Mouse (Mus musculus): ENCODE results near the gene Shroom3. TPM values are rescaled to one million over a fixed set of nuclear protein-coding genes. Genes with fewer than 3 reads are reported as not detected.

Gene Shroom3
- polyA plus RNA-seq, 1 experiment from 2014 or later = 6.2 TPM

DNA sequence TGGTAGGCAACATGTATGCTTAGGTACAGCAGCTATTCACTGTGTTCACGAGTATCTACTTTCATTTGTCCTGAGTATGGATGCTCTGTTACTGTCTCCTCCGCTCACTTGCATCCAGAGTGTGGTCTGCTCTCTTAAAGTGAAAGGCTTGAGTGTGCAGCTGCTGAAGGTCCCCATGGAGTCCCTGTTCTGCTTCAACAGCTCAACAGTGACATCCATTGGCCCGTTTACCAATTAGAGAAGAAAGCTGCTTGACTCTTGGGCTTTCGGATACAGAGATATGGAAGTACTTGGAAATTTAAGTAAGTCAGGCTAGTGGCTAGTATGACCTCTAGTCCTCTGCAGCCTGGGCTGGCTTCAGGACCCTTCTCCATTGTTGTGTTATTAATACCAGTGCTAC is 188.9 kb downstream of the Shroom3 start:
- no peak overlapping the region for H3K4me3 ChIP-seq
- H3K36me3 ChIP-seq = no peaks in the 10 kb centered on the region
- no peaks in the 10 kb centered on the region for H3K4me1 ChIP-seq
- ATAC-seq (ENCODE audit: low FRiP score, low read depth) = no peak
- no peaks in the 10 kb centered on the region for H3K9me3 ChIP-seq
- H3K4me2 ChIP-seq (replicated peaks) = no peak overlapping the region
- 77% methylated on average over 4 of the region's 4 CpGs for WGBS
- no peak overlapping the region for H3K9ac ChIP-seq
- no peak overlapping the region for H3K27ac ChIP-seq
- no peaks in the 10 kb centered on the region for H3K27me3 ChIP-seq (replicated peaks)

DNA sequence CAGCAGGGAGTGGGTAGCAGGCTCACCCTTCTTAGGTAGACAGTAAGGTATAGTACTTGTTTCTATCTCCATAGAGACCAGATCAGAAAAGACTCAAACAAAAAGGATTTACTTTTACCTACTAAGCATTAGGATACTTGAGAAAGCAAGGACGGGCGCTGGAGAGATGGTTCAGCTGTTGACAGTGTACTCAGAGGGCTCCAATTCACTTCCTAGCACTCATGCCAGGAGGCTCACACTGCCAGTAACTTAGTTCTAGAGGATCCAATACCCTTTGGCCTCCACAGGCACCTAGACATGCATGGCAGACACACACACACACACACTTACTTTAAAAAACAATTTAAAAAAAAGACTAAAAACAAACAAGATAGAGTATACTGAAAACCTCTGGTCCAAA is 189.8 kb downstream of the Shroom3 start:
- Histone ChIP-seq H3K9me3 (no peaks in the 10 kb centered on the region), H3K9ac (no peak overlapping the region), H3K36me3 (no peaks in the 10 kb centered on the region), H3K4me1 (no peaks in the 10 kb centered on the region), H3K4me2 (replicated peaks) (no peak overlapping the region), H3K4me3 (no peak overlapping the region), H3K27me3 (replicated peaks) (no peaks in the 10 kb centered on the region), H3K27ac (no peak overlapping the region)
- WGBS = 83% methylated on average over 2 of the region's 2 CpGs
- no peak for ATAC-seq (ENCODE audit: low FRiP score, low read depth)

DNA sequence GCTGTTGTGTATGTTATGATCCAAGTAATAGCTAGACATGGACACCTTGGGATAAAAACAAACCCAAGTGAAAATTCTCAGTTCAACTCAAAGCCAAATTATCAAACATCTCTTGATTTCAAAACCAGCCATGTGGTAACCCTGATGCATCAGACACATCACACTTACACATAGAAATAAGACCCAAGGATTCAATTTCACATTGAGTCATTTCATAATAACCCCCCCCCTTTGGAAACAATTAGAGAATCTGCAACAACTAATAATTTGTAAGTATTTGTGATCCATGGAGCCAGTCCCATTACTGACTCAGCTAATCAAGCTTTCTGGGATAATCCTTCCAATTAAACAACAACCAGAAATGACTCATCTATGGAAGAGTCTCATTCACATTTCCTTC is 190.3 kb downstream of the Shroom3 start:
- no peak overlapping the region for H3K9ac ChIP-seq
- H3K27ac ChIP-seq = no peak overlapping the region
- H3K36me3 ChIP-seq = no peaks in the 10 kb centered on the region
- H3K9me3 ChIP-seq = no peaks in the 10 kb centered on the region
- H3K4me1 ChIP-seq = no peaks in the 10 kb centered on the region
- no peak overlapping the region for H3K4me3 ChIP-seq
- H3K4me2 ChIP-seq (replicated peaks) = no peak overlapping the region
- ATAC-seq (ENCODE audit: low FRiP score, low read depth) = no peak
- H3K27me3 ChIP-seq (replicated peaks) = no peaks in the 10 kb centered on the region

DNA sequence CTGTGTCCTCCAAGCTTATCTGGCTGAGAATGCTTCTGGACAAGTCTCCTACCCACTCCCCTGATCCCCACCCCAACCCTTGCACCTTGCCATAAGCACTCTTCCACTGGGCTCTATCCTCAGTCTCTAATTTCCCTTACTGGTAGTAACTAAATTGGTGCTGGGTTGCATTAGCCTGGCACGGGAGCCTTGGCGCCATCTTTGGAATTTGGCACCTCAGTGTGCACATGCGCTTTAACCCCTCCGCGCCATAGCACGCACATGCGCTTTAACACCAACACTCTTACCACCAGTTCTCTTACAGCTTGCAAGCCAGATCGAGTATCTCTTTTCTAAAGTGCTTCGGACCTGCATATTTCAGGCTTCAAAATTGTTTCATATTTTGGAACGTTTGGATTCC is 192.6 kb downstream of the Shroom3 start:
- H3K4me3 ChIP-seq = no peak overlapping the region
- no peak overlapping the region for H3K4me2 ChIP-seq (replicated peaks)
- H3K9me3 ChIP-seq = no peaks in the 10 kb centered on the region
- H3K4me1 ChIP-seq = no peaks in the 10 kb centered on the region
- ATAC-seq (ENCODE audit: low FRiP score, low read depth) = no peak
- no peaks in the 10 kb centered on the region for H3K27me3 ChIP-seq (replicated peaks)
- no peaks in the 10 kb centered on the region for H3K36me3 ChIP-seq
- WGBS = 94% methylated on average over 10 of the region's 10 CpGs
- H3K9ac ChIP-seq = no peak overlapping the region
- no peak overlapping the region for H3K27ac ChIP-seq

DNA sequence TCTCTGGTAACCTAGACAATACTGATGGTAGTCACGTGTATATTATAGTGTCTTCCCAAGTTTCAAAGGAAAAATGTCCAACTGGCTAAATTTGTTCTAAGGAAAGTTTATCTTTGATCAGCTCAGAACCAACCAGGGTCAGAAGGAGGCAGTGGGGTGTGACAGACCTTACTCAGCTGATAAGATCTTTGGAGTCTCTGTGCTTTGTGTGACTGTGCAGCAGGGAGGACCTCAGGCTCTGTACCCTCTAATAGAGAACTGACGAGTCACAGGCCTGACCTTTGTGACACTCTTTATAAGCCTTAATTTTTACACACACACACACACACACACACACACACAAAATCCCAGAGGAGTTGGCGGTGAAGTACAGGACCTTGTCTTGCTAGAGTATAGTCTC is 193.9 kb downstream of the Shroom3 start:
- Histone ChIP-seq H3K27ac (no peak overlapping the region), H3K9me3 (no peaks in the 10 kb centered on the region), H3K4me2 (replicated peaks) (no peak overlapping the region), H3K4me3 (no peak overlapping the region), H3K27me3 (replicated peaks) (no peaks in the 10 kb centered on the region), H3K9ac (no peak overlapping the region), H3K36me3 (no peaks in the 10 kb centered on the region), H3K4me1 (no peaks in the 10 kb centered on the region)
- WGBS = 83% methylated on average over 3 of the region's 3 CpGs
- ATAC-seq (ENCODE audit: low FRiP score, low read depth) = no peak

DNA sequence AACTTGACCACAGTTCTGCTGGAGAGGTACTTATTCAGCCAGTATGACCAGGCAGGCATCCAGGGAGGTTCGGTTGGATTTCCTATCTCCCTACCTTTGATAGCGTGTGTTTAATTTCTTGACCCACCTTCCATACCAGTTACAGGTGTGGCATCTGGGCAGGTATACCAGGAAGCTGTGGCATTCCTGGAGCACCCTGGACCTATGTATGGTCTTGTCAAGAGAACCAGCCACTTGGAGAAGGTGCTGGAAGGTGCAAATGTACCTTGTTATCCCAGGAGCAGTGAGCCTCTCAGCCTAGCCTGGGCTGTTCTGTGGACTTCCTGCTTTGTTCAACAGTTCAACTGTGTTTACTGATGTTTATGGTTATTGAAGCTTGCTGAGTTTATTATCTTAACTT is 197.2 kb downstream of the Shroom3 start:
- no peak for ATAC-seq (ENCODE audit: low FRiP score, low read depth)
- Histone ChIP-seq H3K4me3 (no peak overlapping the region), H3K36me3 (no peaks in the 10 kb centered on the region), H3K9ac (no peak overlapping the region), H3K27ac (no peak overlapping the region), H3K4me1 (no peaks in the 10 kb centered on the region), H3K27me3 (replicated peaks) (no peaks in the 10 kb centered on the region), H3K4me2 (replicated peaks) (no peak overlapping the region), H3K9me3 (no peaks in the 10 kb centered on the region)
- 97% methylated on average over 2 of the region's 2 CpGs for WGBS

DNA sequence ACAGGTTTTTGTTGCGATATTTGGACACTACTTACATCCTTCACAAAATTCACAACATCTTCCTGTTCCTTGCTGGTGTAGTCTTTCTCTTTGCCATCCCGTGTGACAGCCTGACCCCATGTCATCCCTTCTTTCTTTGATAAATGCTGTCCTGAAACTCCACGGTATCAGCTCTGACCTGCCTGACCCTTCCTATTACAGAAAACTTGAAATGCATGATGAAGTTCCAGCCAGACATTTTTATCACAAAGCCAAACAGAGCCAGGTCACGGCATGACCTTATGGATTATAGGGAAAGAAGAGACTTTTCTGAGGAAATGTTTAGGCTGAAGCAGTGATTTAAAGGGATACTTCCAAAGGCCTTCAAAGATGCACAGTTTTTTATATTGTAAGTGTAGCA is 197.7 kb downstream of the Shroom3 start:
- ATAC-seq (ENCODE audit: low FRiP score, low read depth) = no peak
- Histone ChIP-seq H3K27ac (no peak overlapping the region), H3K4me1 (no peaks in the 10 kb centered on the region), H3K4me3 (no peak overlapping the region), H3K9ac (no peak overlapping the region), H3K27me3 (replicated peaks) (no peaks in the 10 kb centered on the region), H3K9me3 (no peaks in the 10 kb centered on the region), H3K4me2 (replicated peaks) (no peak overlapping the region), H3K36me3 (no peaks in the 10 kb centered on the region)
- WGBS = 65% methylated on average over 4 of the region's 4 CpGs

DNA sequence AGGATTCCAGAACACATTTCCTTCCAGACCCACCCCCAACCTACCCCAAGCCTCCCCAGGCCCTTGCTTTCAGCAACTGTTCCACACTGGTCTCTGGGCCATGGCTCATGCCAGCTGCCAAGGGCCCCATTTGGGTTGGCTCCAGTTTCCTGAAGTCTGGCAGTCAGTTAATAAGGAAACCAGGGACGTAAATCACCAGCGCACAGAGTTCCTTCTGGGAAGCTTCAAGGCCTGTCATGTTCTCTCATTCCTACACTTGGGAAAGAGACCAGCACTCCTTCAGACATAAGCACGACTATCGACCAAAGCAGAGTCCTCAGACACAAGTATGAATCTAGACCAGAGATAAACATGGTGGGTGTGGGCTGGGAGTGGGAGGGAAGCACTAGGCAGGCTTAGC is 202.9 kb downstream of the Shroom3 start:
- Histone ChIP-seq H3K9me3 (no peaks in the 10 kb centered on the region), H3K9ac (no peak overlapping the region), H3K4me3 (no peak overlapping the region), H3K4me2 (replicated peaks) (no peak overlapping the region), H3K36me3 (no peaks in the 10 kb centered on the region), H3K27ac (no peak overlapping the region), H3K4me1 (no peaks in the 10 kb centered on the region), H3K27me3 (replicated peaks) (no peaks in the 10 kb centered on the region)
- WGBS = 88% methylated on average over 4 of the region's 4 CpGs
- no peak for ATAC-seq (ENCODE audit: low FRiP score, low read depth)

DNA sequence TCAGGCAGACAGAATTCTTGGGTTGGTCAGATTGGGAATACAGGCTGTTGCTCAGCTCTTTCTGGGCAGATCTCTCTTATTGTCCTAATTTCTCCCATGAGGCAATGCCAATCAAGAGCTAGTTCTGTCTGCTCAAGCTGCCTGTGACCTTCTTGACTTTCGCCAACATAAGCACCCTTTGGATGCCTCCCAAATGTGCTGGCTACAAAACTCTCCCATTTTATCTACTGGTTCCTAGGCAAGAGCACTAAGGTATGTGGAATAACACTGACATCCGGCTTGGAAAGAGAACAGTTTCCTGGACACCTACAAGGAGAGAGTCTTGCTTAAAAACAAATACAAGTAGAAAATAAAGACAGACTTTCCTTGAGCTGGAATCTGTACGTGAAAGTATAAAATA is 204.3 kb downstream of the Shroom3 start:
- 71% methylated on average over 3 of the region's 3 CpGs for WGBS
- no peak overlapping the region for H3K27ac ChIP-seq
- H3K27me3 ChIP-seq (replicated peaks) = no peaks in the 10 kb centered on the region
- H3K9ac ChIP-seq = no peak overlapping the region
- no peaks in the 10 kb centered on the region for H3K9me3 ChIP-seq
- H3K4me3 ChIP-seq = no peak overlapping the region
- no peak for ATAC-seq (ENCODE audit: low FRiP score, low read depth)
- H3K4me1 ChIP-seq = no peaks in the 10 kb centered on the region
- no peak overlapping the region for H3K4me2 ChIP-seq (replicated peaks)
- no peaks in the 10 kb centered on the region for H3K36me3 ChIP-seq

DNA sequence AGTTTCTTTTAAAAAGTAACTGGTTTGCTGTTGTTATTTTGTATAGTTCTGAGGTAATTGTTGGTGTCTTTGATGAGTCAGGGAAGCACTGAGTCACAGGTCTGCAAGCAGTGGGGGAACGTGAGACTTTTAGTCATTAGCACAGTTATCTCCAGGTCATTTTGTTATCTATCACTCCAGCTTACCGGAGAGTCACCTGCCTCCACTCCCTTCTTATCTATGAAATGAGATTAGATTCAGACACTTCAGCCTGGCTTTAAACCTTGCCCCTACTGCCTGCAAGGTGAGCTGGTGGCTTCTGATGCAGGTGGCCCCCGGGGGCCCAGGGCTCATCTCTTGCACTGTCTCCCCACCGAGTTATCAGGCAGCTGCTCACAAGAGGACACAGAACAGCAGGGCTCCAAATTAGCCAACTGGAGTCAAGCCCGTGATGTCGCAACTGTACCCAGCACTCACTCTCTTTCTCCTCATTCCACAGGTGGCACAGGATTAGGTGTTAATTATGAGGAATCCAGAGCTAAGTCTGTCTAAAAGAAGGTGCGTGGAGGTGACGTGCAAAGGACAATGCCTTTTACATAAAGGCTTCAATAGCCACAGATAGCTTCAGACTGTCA is 205.5 kb downstream of the Shroom3 start:
- no peak overlapping the region for H3K4me2 ChIP-seq (replicated peaks)
- no peak overlapping the region for H3K27ac ChIP-seq
- WGBS = 64% methylated on average over 8 of the region's 8 CpGs
- H3K9me3 ChIP-seq = no peaks in the 10 kb centered on the region
- no peak overlapping the region for H3K4me3 ChIP-seq
- no peak for ATAC-seq (ENCODE audit: low FRiP score, low read depth)
- no peaks in the 10 kb centered on the region for H3K27me3 ChIP-seq (replicated peaks)
- H3K4me1 ChIP-seq = peaks cover 7% of the 10 kb centered on the region; the same call in 1 of the 2 replicates
- no peak overlapping the region for H3K9ac ChIP-seq
- H3K36me3 ChIP-seq = no peaks in the 10 kb centered on the region

DNA sequence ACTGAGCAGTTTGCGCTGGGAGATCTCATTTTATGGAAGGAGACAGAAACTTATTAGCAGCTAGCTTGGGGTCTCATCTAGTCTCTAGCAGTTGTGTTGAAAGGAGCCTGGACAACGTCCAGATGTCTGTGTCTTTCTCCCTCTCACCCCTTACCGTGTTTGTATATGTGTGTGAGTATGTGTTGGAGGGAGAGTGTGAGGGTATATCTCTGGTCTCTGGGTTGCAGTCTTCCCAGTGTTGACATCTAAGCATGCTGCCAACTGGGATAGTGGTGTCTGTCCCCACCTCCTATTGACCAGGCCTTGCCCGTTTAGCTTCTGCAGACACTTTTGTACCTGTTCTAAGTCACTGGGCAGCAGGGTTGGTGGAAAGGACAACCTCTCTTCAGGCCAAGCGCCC is 207.7 kb downstream of the Shroom3 start:
- Histone ChIP-seq H3K27me3 (replicated peaks) (no peaks in the 10 kb centered on the region), H3K27ac (no peak overlapping the region), H3K4me3 (no peak overlapping the region), H3K9me3 (no peaks in the 10 kb centered on the region), H3K9ac (no peak overlapping the region), H3K4me1 (peaks cover 9% of the 10 kb centered on the region; the same call in 1 of the 2 replicates), H3K36me3 (no peaks in the 10 kb centered on the region), H3K4me2 (replicated peaks) (no peak overlapping the region)
- ATAC-seq (ENCODE audit: low FRiP score, low read depth) = no peak
- WGBS = 88% methylated on average over 5 of the region's 5 CpGs

DNA sequence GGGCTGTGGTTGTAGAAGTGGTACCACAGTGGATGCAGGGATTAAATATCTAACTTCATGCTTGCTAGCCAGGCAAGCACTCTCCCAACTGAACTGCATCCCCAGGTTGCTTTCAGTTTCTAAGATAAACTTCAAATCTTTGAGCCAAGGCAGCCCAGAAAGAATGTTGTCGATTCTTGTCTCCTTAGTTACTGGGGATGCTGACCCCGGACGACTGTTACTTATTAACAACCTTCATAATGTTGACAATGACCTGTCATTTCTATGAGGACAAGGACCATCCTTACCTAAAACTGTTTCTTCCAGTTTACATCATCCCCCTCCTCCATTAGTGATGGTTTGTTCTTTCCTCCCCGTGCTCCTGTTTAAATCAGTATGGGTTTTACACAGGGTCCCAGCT is 210.0 kb downstream of the Shroom3 start:
- Histone ChIP-seq H3K4me2 (replicated peaks) (no peak overlapping the region), H3K9me3 (no peaks in the 10 kb centered on the region), H3K27me3 (replicated peaks) (no peaks in the 10 kb centered on the region), H3K9ac (no peak overlapping the region), H3K36me3 (no peaks in the 10 kb centered on the region), H3K4me3 (no peak overlapping the region), H3K27ac (no peak overlapping the region), H3K4me1 (peaks cover 23% of the 10 kb centered on the region)
- WGBS = 17% methylated on average over 4 of the region's 4 CpGs
- no peak for ATAC-seq (ENCODE audit: low FRiP score, low read depth)

DNA sequence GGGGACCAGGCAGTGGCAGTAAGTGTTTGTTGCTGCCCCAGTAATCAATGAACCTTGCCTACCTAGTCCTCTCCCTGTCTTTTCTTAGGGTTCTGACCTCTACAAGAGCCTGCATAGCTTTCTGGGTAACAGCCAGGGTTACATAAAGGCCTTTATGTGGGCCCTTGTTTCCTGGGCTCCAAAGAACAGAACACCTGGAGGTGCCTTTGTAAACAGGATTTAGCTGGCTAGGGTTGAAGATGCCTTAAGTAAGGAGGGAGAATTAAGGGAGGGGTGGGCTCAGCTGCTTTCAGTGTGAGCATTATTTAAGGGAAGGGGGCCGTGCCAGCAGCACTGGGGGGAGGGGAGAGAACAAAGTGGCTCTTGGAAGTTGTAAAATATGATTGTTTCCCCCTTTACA is 210.5 kb downstream of the Shroom3 start:
- 0% methylated on average over 1 of the region's 1 CpGs for WGBS
- no peak overlapping the region for H3K4me2 ChIP-seq (replicated peaks)
- H3K9ac ChIP-seq = no peak overlapping the region
- H3K27ac ChIP-seq = no peak overlapping the region
- no peaks in the 10 kb centered on the region for H3K36me3 ChIP-seq
- H3K4me3 ChIP-seq = no peak overlapping the region
- no peaks in the 10 kb centered on the region for H3K9me3 ChIP-seq
- no peak for ATAC-seq (ENCODE audit: low FRiP score, low read depth)
- H3K27me3 ChIP-seq (replicated peaks) = no peaks in the 10 kb centered on the region
- peaks cover 27% of the 10 kb centered on the region for H3K4me1 ChIP-seq
